7 mouse cellular contexts compared by ENCODE assay signal in the genomic region with DNA sequence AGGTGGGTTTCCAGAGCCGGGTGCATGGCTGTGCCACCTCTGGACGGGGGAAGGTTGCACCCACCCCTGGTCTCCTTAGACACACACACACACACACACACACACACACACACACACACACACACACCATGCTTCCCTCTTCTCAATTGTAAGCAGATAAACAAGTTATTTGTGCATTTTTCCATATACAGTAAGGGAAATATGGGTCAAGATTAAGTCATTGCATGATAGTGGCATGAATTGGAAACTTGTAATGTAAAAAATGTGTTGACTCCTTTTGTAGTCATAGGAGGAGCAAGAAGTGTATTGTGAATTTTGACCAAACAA. TPM values are rescaled to one million over a fixed set of nuclear protein-coding genes. Genes with fewer than 3 reads are reported as not detected.
DNase-seq lines count a peak whose midpoint lies in the region; ATAC-seq lines count a peak whose summit lies in the region.

No protein-coding gene starts in this region.

- peak; percentile 8; the same call in 1 of the 2 replicates for ATAC-seq in forebrain, embryonic 11.5 days (replicated peaks; ENCODE audit: low FRiP score)
- no peak for ATAC-seq in limb, embryonic 15.5 days (ENCODE audit: insufficient number of reproducible peaks, low FRiP score, low TSS enrichment, low read depth)
- ATAC-seq in stomach, embryonic 16.5 days (ENCODE audit: insufficient read depth, low FRiP score) = no peak

- H3K4me3 ChIP-seq in forebrain, embryonic 11.5 days (ENCODE audit: low read depth, low read length) = peak overlapping the region; percentile 92
- peak overlapping the region; percentile 94 for H3K4me3 ChIP-seq in limb, embryonic 15.5 days
- H3K4me3 ChIP-seq in stomach, embryonic 16.5 days (replicated peaks; ENCODE audit: low read length) = peak overlapping the region; percentile 97

- H3K9ac ChIP-seq in forebrain, embryonic 11.5 days (ENCODE audit: low read length) = peak overlapping the region; percentile 98
- H3K9ac ChIP-seq in limb, embryonic 15.5 days = peak overlapping the region; percentile 90
- H3K9ac ChIP-seq in stomach, embryonic 16.5 days (ENCODE audit: low read length) = peak overlapping the region; percentile 99

- H3K27me3 ChIP-seq in forebrain, embryonic 11.5 days (ENCODE audit: control insufficient read depth, insufficient read depth, low read length) = no peaks in the 10 kb centered on the region
- no peaks in the 10 kb centered on the region for H3K27me3 ChIP-seq in limb, embryonic 15.5 days
- H3K27me3 ChIP-seq in stomach, embryonic 16.5 days (ENCODE audit: control insufficient read depth, insufficient read depth, low read length) = no peaks in the 10 kb centered on the region

- no peaks in the 10 kb centered on the region for H3K36me3 ChIP-seq in forebrain, embryonic 11.5 days (ENCODE audit: control insufficient read depth, insufficient read depth, low read length)
- no peaks in the 10 kb centered on the region for H3K36me3 ChIP-seq in limb, embryonic 15.5 days
- no peaks in the 10 kb centered on the region for H3K36me3 ChIP-seq in stomach, embryonic 16.5 days (ENCODE audit: control insufficient read depth, insufficient read depth, low read length)

- peaks cover 8% of the 10 kb centered on the region for H3K4me1 ChIP-seq in forebrain, embryonic 11.5 days (replicated peaks; ENCODE audit: control insufficient read depth, insufficient read depth, low read length)
- peaks cover 13% of the 10 kb centered on the region for H3K4me1 ChIP-seq in limb, embryonic 15.5 days
- H3K4me1 ChIP-seq in stomach, embryonic 16.5 days (ENCODE audit: control insufficient read depth, insufficient read depth, low read length) = peaks cover 8% of the 10 kb centered on the region

- 0% methylated on average over 2 of the region's 2 CpGs for WGBS in forebrain, embryonic 11.5 days
- WGBS in limb, embryonic 15.5 days = 0% methylated on average over 2 of the region's 2 CpGs
- 0% methylated on average over 2 of the region's 2 CpGs for WGBS in stomach, embryonic 16.5 days

- H3K27ac ChIP-seq in forebrain, embryonic 11.5 days (ENCODE audit: low read depth, low read length) = peak overlapping the region; percentile 99
- peak overlapping the region; percentile 99 for H3K27ac ChIP-seq in limb, embryonic 15.5 days
- H3K27ac ChIP-seq in stomach, embryonic 16.5 days (ENCODE audit: low read length) = peak overlapping the region; percentile 97

- DNase-seq in retina, adult 2 months (ENCODE audit: low read depth, low spot score) = peak; percentile 6
- DNase-seq in retina, postnatal 1 day = no peak
- DNase-seq in forebrain, embryonic 11.5 days (ENCODE audit: low spot score) = no peak
- DNase-seq in layer of hippocampus, postnatal 25 days (ENCODE audit: extremely low spot score in 1 of 2, low spot score in 1 of 2) = no peak
- no peak for DNase-seq in testis, postnatal 14 days (ENCODE audit: low spot score)

- peak overlapping the region; percentile 70 for H3K4me2 ChIP-seq in forebrain, embryonic 11.5 days (ENCODE audit: low read depth, low read length, severe bottlenecking)
- H3K4me2 ChIP-seq in limb, embryonic 15.5 days = peak overlapping the region; percentile 79
- H3K4me2 ChIP-seq in stomach, embryonic 16.5 days (ENCODE audit: low read depth, low read length) = peak overlapping the region; percentile 73

- no peaks in the 10 kb centered on the region for H3K9me3 ChIP-seq in forebrain, embryonic 11.5 days (ENCODE audit: control insufficient read depth, low read length)
- H3K9me3 ChIP-seq in limb, embryonic 15.5 days = no peaks in the 10 kb centered on the region
- no peaks in the 10 kb centered on the region for H3K9me3 ChIP-seq in stomach, embryonic 16.5 days (replicated peaks; ENCODE audit: control insufficient read depth, low read length)

RNA-seq across cellular contexts. Expression of a gene that starts 1.0 kb away (rescaled TPM):
- 27.0 and 28.0 TPM in 2 replicates for polyA plus RNA-seq in forebrain, embryonic 11.5 days (2014; fragmentation: Nextera tagmentation; extraction: Ambion mirVana)
- 7.7 and 8.2 TPM in 2 replicates for polyA plus RNA-seq in limb, embryonic 15.5 days (2015; fragmentation: Nextera tagmentation; extraction: Ambion mirVana)
- 7.4 and 8.8 TPM in 2 replicates for polyA plus RNA-seq in stomach, embryonic 16.5 days (2015; fragmentation: Nextera tagmentation; extraction: Ambion mirVana)
- 10 to 100 TPM; 20.2 to 24.8 TPM for total RNA-seq in layer of hippocampus, postnatal 25 days (2021)

RNA-seq across cellular contexts. Expression of a gene that starts 41.0 kb away (rescaled TPM):
- 75.1 and 77.6 TPM in 2 replicates for polyA plus RNA-seq in forebrain, embryonic 11.5 days (2014; fragmentation: Nextera tagmentation; extraction: Ambion mirVana)
- polyA plus RNA-seq in limb, embryonic 15.5 days (2015; fragmentation: Nextera tagmentation; extraction: Ambion mirVana) = 22.0 and 24.0 TPM in 2 replicates
- polyA plus RNA-seq in stomach, embryonic 16.5 days (2015; fragmentation: Nextera tagmentation; extraction: Ambion mirVana) = 18.6 and 19.2 TPM in 2 replicates
- 1 to 10 TPM; 5.8 to 7.5 TPM for total RNA-seq in layer of hippocampus, postnatal 25 days (2021)
